Mouse (Mus musculus) olfactory bulb, adult 2 months (tissue): Measurements from ENCODE around the gene Gclc. TPM values are rescaled to one million over a fixed set of nuclear protein-coding genes. Genes with fewer than 3 reads are reported as not detected.

Experiments
- H3K27ac ChIP-seq: fragments of 200-500 bp; 2 replicates; pipeline ENCODE4 v1.5.1; 2012; ENCODE audit warnings: low read depth, low read length; ENCODE audit not compliant: insufficient read depth
- H3K4me1 ChIP-seq: fragments of 200-500 bp; 2 replicates; pipeline ENCODE4 v1.6.1; 2012; ENCODE audit warnings: low read length; ENCODE audit not compliant: control insufficient read depth, insufficient read depth
- H3K4me3 ChIP-seq: fragments of 200-500 bp; 2 replicates; pipeline ENCODE4 v1.5.1; 2012; ENCODE audit warnings: mild to moderate bottlenecking, low read depth, low read length, moderate library complexity; ENCODE audit not compliant: insufficient read depth
- CTCF ChIP-seq: fragments of 200-500 bp; IDR thresholded peaks from 2 replicates; pipeline ENCODE4 v1.5.1; 2012; ENCODE audit warnings: low read depth, mild to moderate bottlenecking, low read length, moderate library complexity; ENCODE audit not compliant: insufficient read depth
- POLR2A ChIP-seq: fragments of 200-500 bp; IDR thresholded peaks from 2 replicates; pipeline ENCODE4 v1.6.1; 2012; ENCODE audit warnings: mild to moderate bottlenecking, low read depth, low read length, moderate library complexity; ENCODE audit not compliant: insufficient read depth
- WGBS: fragments of 180-500 bp; shearing (Covaris S2); methylation state at CpG from one replicate; pipeline ENCODE4 v1.1.7; 2018; 5-methylcytosine and 5-hydroxymethylcytosine counted together
- polyA plus RNA-seq: library from polyadenylated mRNA; stranded (reverse); fragments of >200 nt; gene quantifications from 2 replicates; pipeline ENCODE4 v1.2.4, GENCODE M21; 2012; ENCODE audit warnings: low replicate concordance; ENCODE audit not compliant: missing spikeins, insufficient read depth, insufficient read length

The Gclc gene
- polyA plus RNA-seq, 1 experiment: not detected

GRCm38 (mm10) chr9:77771765-77772383, 17.5 kb downstream of the Gclc start:
- H3K4me1 ChIP-seq: peaks cover 8% of the 10 kb centered on the region; the same call in 1 of the 2 replicates
- WGBS: 79% methylated on average over 10 of the region's 10 CpGs
- no peak overlapping the region for H3K27ac ChIP-seq
- no peak overlapping the region for H3K4me3 ChIP-seq
- TF ChIP-seq POLR2A: no peak
- no peak for TF ChIP-seq CTCF

DNA sequence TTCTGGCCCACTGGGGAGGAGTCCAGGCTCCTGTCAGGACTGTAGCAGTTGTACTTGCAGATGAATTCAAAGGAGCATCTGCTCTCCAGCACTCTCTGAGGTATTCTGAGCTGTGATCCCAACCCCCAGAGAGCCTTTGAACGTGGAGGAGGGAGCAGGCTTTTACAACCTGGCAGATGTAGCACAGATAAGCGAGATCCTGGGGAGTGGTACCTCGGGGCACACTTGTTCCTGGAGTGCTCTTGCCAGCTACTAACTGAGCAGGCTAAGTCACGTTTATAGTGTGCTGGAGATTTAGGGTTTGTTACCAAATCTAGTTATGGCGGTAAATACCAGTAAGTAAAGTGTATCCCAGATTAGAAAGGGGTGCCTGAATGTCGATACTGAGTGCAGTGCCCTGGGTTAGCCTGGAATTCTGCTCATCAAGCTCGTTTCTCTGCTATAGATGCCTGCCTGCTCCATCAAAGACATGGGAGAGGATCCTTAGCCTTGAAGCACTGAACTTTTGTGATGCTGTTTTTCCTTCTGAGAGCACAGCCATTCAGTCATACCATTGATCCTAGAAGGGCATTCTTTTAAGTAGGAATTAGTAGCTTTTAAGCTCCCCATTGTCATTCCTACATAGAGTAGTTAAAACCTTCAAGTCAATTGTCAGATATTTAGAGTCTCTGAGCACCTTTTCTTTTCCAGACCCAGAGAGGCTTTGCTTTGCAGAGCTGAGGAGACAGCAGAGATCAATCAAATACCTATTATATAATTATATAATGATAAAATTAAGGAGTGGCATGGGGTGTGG, 22.6 kb downstream of the Gclc start:
- TF ChIP-seq POLR2A (no peak), CTCF (no peak)
- no peak overlapping the region for H3K27ac ChIP-seq
- H3K4me3 ChIP-seq: no peak overlapping the region
- H3K4me1 ChIP-seq: 0 out of 2 replicates have a peak, but pooled peaks cover 1% of the 10 kb centered on the region
- WGBS: 71% methylated on average over 7 of the region's 7 CpGs

DNA sequence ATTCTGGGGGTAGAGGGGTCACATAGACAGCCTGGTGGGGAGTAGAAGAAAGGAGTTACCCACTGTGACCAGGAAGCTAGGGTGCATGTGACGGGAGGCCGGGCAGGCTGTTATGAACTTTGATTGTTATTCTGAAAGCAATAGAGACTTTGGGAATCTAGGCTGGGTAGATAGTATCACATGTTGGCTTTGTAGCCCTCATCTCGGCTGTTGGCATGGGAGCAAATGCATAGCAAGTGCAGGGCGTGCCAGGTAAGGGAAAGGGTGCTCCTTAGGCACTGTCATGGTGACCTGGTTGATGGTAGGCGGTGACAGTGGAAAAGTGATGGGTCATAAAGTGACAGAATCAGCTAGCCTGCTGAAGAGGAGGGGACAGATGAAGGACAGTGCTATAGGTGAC, 23.3 kb downstream of the Gclc start:
- no peak overlapping the region for H3K4me3 ChIP-seq
- H3K4me1 ChIP-seq: no peaks in the 10 kb centered on the region
- TF ChIP-seq CTCF (no peak), POLR2A (no peak)
- no peak overlapping the region for H3K27ac ChIP-seq
- whole genome bisulfite sequencing: 97% methylated on average over 5 of the region's 5 CpGs

GRCm38 (mm10) chr9:77779711-77780110, 25.4 kb downstream of the Gclc start:
- Histone ChIP-seq H3K4me1 (no peaks in the 10 kb centered on the region), H3K4me3 (no peak overlapping the region), H3K27ac (no peak overlapping the region)
- WGBS: 92% methylated on average over 4 of the region's 4 CpGs
- no peak for TF ChIP-seq CTCF
- no peak for TF ChIP-seq POLR2A

DNA sequence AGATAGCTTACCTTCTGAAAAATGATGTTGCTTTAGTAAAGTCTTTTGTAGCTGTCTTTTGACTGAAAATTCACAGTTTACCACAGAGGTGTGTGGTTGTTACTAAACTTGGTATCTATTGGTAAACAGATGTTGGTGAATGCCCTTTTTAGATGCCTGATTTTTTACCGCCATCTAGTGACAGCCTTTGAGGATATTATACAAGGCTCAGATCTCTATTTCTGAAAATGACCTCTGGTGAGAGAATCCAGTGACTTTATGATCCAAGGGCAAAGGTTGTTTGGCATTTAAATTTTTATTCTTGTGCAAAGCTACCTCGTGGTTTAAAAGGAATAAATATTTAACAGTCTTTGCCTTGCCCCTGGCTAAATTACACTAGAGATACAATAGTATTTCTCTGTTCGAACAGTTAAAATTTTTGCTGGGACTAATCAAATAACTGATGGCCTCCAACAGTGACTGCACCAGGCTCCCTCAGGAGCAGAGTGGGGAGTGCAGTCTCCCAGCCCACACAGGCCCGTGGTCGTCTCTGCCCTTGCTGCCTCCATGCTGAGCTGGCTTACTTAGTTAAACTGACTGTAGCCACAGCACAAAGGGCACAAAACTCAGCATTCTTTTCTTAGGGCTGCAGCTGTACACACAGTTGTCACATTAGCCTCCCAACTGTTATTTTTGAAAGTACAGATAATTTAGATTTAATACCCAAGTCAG, 27.3 kb downstream of the Gclc start:
- Histone ChIP-seq H3K4me1 (no peaks in the 10 kb centered on the region), H3K27ac (no peak overlapping the region), H3K4me3 (no peak overlapping the region)
- 42% methylated on average over 5 of the region's 5 CpGs for WGBS
- TF ChIP-seq CTCF (no peak), POLR2A (no peak)

- no peak overlapping the region for H3K4me3 ChIP-seq
- WGBS: 79% methylated on average over 4 of the region's 4 CpGs
- H3K27ac ChIP-seq: no peak overlapping the region
- no peak for TF ChIP-seq CTCF
- no peak for TF ChIP-seq POLR2A
- H3K4me1 ChIP-seq: no peaks in the 10 kb centered on the region
Measured at GRCm38 (mm10) chr9:77782201-77782600, 27.9 kb downstream of the Gclc start.

- 94% methylated on average over 13 of the region's 13 CpGs for WGBS
- Histone ChIP-seq H3K4me1 (no peaks in the 10 kb centered on the region), H3K4me3 (no peak overlapping the region), H3K27ac (no peak overlapping the region)
- TF ChIP-seq CTCF (no peak), POLR2A (no peak)
Measured at GRCm38 (mm10) chr9:77783006-77783405, 28.7 kb downstream of the Gclc start.

- no peak overlapping the region for H3K4me3 ChIP-seq
- H3K27ac ChIP-seq: no peak overlapping the region
- WGBS: 84% methylated on average over 8 of the region's 8 CpGs
- no peak for TF ChIP-seq POLR2A
- TF ChIP-seq CTCF: no peak
- no peaks in the 10 kb centered on the region for H3K4me1 ChIP-seq
Measured at GRCm38 (mm10) chr9:77785466-77785865, 31.1 kb downstream of the Gclc start.

GRCm38 (mm10) chr9:77787936-77788335, 33.6 kb downstream of the Gclc start:
- H3K27ac ChIP-seq: no peak overlapping the region

More at GRCm38 (mm10) chr9:77787936-77788335, 33.6 kb downstream of the Gclc start:
- H3K4me3 ChIP-seq: no peak overlapping the region
- no peaks in the 10 kb centered on the region for H3K4me1 ChIP-seq
- WGBS: 89% methylated on average over 7 of the region's 7 CpGs
- TF ChIP-seq POLR2A (no peak), CTCF (no peak)
